Mouse (Mus musculus): ENCODE measurements at regions not wholly inside any gene's neighbourhood (a gene's known extent, or its start where the extent isn't known, plus 50 kb on each side); places are given as distances from the start of the nearest gene placed in this dataset.

DNA sequence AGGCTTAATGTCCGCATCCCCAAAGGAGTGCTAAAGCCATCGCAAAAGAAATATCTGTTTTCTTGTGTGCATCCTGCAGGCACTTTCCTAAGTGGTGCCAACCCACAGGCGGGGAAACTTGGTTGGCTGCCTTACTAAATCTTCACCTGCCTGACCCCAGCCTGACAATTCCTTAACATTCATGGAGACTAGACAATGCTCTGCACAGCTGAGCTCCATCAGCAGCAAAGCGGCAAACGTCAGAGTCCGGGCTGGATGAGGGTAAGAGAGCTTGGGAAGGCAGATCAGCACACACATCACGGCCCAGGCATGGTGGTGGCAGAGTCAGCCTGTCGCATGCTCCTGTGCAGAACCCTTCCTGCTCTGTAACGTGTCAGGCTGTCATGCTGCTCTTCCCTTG lies 209.8 kb upstream of the Tshz3 start:
- no peak for TF ChIP-seq POLR2A (IDR thresholded peaks at IDR 0.05; ENCODE audit: borderline replicate concordance, extremely low read depth, low read depth, low read length)
- TF ChIP-seq CTCF (IDR thresholded peaks at IDR 0.05; ENCODE audit: insufficient read depth, low read length) = no peak
